Mouse (Mus musculus) urinary bladder, postnatal 0 days (tissue): Measurements from ENCODE around the gene Gm49355. TPM values are rescaled to one million over a fixed set of nuclear protein-coding genes. Genes with fewer than 3 reads are reported as not detected.

Source experiments
- polyA plus RNA-seq: library from polyadenylated mRNA; unstranded; fragments of >200 nt; fragmentation: Nextera tagmentation; extraction: Ambion mirVana; gene quantifications from 2 replicates; pipeline ENCODE4 v1.2.1, GENCODE M21; 2015

Gene Gm49355
- 0.05 TPM in 1 of 2 replicates, not detected in the other for polyA plus RNA-seq

GRCm38 (mm10) chr14:12283641-12284040, at the start of gene Gm49355:
Gene Gm49355 (plus strand): TSS chr14:12283976.

DNA sequence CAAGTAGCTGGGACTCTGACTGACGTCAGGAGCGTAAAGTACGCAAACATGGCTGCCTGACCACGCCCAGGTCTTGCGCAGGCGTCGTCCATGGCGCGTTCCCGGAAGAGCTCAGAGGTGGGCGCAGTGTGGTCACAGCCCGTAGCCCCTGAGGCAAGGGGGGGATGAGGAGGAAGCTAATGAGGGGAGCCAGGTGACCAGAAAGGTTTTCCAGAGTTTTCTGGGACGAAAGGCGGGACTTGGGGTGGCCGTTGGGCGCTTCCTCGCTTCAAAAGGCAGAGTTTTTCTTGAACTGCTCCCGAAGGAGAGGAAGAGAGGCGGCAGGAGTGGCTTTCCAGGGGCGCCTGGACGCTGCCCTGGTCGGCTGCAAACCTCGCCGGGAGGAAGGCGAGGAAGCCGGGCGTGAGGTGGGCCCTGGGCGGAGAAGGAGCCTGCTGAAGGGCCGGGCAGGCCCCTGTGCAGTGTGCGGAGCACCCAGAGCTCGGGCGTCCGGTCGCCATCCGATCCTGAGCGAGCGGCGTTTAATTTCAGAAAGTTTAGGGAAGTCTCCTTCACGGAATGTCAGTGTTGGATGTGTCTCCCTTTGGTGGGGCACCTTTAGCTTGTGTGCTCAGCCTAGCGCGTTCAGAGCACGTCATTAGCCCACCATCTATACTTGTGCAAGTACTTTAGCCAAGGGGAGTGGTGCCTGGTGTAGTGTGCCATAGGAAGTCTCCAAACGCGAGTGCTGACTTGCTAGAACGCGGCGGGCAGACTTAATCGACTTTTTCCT, 551 bp downstream of the Gm49355 start, which contains the start of gene 3830406C13Rik:
TSS of gene 3830406C13Rik (plus strand) at position 33 of the 772 bp plus-strand sequence.

DNA sequence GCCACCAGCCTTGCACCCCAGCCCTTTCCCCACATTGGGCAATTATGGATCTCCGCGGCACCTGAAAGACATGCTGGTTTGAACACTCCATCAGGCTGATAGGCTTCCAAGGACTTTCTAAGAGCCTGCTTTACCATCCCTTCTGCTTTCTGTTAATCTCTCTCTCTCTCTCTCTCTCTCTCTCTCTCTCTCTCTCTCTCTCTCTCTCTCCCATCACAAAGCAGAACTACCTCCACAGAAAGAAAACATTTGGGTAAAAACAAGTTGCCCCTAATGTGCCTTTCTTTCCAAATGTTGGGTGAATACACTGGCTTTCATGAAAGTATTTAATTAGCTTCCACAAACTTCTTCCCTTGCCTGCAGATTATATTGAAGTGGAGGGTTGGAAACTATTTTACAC, 64.3 kb downstream of the Gm49355 start, which contains the start of gene Fezf2:
TSS of gene Fezf2 (minus strand) at position 101 of the 400 bp plus-strand sequence.

Other genes starting within 250 kb of the Gm49355 start
- gene 3830406C13Rik, start 197 bp downstream of the Gm49355 start, polyA plus RNA-seq, result 42.4 and 53.5 TPM in 2 replicates
- gene Fezf2, start 64.2 kb downstream of the Gm49355 start, polyA plus RNA-seq, result not detected in 2 replicates